Mouse (Mus musculus) CD4-positive, CD25-positive, alpha-beta regulatory T cell, adult 2 months (primary cell): ENCODE measurements at regions not wholly inside any gene's neighbourhood (a gene's known extent, or its start where the extent isn't known, plus 50 kb on each side); places are given as distances from the start of the nearest gene placed in this dataset.
A peak's percentile ranks its signal among the peaks of the same experiment; 100 is the strongest.

ENCODE experiments used
- DNase-seq: peaks from one replicate; pipeline ENCODE4 v3.0.0-alpha.2; 2012; ENCODE audit warnings: low read depth, low spot score

DNA sequence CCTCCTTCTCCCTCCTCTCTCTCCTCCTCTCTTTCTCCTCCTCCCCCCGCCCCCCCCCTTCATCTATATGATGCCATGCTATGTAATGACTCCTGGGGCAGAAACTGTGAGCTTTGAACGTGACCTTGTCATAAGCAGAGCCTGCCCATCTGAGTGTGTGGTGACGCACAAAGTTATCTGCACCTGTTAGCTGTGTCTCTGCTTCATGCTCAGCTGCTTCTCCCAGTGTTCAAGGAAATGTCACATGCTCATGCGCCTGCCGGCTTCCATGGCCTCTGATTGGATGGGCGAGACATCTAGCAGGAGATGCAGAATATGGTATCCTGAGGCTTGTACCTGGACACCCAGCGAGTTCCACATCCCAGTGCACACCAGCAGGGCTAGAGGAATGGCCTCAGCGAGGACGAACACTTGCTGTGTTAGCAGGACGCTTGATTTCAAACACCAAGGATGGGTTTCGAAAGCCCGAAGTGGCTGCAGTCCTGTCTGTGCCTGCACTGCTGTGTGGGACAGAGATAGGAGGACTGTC is 240.6 kb downstream of the 1500009L16Rik start:
- DNase-seq, result no peak

DNA sequence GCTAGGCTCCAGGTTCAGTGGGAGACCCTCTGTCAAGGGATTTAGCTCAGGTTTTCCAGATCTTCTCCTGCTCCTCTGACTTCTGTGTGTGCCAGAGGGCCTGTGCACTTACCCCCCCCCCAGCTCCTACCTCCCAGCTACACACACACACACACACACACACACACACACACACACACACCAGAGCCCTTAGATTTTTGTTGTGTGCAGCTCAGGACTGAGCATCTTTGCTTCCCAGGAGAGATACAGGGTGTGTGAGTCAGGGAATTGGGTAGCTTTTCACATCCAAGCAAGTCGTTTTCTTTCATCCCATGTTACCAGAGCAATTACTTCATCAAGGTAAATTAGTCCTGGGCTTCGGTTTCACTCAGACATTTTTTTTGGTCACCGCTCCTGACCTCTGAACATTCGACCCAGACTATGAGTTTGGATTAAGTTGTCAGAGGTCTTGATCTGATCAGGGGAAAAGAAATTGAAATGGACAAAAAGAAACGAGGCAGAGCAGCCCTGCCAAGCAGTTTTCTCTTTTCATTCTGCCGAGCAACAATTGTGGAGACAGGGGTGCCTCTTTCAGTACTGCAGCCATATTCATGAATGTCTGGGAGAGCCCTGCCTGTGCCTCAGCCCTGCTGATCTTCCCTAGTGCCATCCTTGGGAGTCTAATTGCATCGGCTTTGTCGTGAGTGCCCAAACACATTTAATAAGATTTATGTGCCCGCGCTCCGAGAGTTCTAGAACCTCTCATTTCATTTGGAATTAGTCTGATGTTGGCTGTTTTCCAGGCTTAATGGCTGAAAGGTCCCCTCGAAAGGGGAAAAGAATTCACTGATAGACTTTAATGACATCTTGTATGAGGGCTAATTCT is 241.3 kb downstream of the 1500009L16Rik start:
- DNase-seq, result no peak

DNA sequence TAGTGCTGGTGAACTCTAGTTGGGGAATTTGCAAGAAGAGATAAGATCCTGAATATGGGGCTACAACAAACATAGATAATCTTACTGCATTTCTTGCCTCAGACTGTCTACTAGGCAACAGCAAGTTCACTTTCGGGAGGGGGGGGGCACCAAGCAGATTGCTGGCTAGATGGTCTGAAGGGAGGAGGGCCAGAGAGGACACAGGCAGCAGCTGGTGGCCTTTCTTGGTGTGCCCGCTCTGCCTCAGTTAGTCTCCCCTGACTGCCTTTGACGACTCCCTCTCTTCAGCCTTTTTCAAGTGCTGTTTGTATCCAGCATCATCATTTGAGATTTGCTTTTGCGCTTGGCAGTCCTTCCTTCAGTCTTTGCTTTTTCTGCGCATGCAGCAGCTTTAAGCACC is 242.2 kb downstream of the 1500009L16Rik start:
- DNase-seq, result no peak

DNA sequence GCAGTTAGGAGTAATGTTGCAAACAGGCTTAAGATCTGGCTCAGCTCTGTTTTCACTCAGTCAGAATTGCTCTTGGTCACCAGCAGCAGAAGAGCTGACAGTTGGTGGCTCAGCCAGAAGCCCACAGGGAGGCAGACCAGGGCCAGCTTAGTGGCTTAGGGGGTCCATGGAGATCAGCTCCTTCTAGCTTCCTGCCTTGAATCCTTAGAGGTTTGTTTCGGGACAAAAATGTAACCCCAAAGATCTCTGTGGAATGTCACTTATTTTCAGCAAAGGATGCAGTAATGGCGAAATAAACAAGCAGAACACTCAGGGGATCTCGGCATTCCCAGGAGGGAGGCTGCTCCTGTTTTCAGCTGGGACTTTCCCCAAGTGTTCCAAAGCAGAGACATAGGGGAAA is 247.8 kb downstream of the 1500009L16Rik start:
- DNase-seq, result no peak

DNA sequence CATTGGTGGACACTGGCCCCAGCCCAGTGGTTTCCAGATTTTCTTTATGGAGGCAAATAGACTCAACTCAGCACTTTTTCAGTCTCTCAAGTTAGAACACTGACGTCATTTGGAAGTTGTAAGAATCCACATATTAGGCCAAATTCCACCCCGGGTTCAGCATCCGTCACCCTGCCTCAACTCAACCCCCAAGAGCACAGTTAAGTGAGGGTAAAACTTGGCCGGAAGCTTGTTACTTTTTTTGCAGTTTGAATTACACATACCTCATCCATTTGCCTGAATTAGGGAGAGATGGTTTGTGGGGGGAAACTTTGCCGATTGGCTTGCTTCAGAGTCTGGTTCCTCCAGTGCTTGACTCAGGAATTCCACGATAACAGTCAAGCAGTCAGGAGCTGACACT is 251.9 kb downstream of the 1500009L16Rik start:
- DNase-seq, result no peak

DNA sequence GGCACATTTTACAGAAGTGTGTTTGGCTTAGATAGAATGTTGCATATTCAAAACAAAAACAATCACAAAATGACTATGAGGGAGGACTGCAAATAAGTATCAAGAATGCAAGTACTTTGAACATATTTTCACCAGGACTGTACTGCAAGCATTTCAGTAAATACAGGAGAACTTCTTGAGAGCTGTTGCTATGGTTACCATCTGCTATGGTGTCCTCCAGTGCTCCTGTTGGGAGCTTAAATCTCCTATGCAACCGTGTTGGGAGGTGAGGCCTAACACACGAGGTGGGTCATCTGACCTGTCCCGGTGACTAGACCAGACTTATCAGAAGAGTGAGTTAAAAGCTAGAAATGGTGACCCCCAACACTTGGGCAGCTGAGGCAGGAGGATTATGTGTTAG is 253.9 kb downstream of the 1500009L16Rik start:
- DNase-seq, result no peak

DNA sequence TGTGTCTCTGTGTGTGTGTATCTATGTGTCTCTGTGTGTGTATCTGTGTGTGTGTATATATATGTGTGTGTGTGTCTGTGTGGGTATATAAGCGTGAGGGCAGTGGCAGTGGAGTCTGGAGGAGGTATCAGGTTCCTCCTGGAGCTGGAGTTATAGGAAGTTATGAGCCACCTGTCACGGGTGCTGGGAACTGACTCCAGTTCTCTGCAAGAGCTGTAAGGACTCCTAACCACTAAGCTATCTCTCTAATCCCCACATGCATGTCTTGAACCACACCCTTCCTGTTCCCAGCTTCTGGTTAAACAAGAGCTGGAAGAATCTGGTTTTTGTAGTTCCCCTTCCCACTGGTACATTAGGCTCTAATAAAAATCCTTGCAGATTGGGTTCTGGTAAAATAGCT is 257.3 kb downstream of the 1500009L16Rik start:
- no peak for DNase-seq

DNA sequence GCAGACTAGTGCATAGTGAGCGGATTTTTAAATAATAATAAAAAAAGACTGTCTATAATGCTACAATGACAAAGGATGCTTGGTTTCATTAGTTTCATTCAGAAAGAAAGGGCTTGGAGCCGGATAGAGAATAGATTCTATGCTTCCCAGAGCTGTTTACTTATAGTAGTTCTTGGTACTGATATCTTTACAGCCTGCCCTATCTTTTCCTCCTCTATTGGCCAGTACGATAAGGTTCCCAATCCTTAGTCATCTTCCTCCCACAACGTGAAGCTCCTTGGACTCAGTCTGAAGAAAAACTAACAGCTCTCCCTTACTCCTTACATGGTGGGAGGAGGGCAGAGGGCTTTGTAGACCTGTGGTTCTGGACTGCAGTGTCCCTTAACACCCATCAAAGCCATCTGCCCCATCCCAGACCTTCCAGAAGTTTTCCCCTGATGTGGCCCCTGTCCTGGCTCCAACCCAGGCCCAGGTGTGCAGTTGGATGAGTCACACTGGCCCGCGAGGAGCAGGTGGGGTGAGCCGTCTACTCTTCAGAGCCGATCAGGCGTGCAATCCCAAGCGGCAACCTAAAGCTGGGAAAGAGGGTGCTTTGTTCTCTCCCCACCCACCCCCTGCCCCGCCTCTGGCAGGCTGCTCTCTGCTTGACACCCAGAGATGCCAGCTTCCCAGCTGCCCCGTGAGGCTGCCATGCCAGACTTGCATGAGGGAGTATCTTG is 262.2 kb downstream of the 1500009L16Rik start:
- no peak for DNase-seq

DNA sequence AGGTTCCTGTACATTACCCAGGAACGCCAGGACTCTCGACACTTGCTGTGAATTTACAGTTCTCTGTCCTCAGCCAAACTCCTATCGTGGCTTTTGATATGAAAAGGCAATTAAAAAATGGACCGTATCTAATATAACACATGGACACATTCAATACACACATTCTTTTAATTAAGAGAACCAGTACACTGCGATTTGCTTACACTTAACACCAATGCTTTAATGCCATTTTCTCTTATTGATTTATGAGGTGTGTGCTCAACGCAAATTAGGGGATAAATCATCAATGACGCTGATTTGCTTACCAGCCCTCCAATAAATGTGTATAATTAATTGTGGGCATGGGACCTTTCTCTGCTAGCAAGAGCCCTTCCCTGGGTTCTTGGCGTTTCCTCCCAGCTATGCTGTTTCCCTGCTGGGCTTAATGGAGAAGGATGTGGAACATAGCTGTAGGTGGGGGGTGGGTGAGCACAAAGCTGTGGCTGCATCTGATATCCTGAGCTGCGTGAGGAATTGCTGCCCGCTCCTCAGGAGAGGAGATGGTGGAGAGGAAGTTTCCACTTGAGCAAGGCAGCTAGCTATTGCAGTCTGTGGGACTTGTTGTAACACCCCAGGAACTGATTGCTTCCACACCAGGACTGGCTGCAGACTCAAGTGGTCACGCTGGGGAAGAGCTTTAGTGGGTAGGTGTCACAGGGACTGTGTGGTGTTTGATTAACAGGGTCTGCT is 270.1 kb downstream of the 1500009L16Rik start:
- no peak for DNase-seq

DNA sequence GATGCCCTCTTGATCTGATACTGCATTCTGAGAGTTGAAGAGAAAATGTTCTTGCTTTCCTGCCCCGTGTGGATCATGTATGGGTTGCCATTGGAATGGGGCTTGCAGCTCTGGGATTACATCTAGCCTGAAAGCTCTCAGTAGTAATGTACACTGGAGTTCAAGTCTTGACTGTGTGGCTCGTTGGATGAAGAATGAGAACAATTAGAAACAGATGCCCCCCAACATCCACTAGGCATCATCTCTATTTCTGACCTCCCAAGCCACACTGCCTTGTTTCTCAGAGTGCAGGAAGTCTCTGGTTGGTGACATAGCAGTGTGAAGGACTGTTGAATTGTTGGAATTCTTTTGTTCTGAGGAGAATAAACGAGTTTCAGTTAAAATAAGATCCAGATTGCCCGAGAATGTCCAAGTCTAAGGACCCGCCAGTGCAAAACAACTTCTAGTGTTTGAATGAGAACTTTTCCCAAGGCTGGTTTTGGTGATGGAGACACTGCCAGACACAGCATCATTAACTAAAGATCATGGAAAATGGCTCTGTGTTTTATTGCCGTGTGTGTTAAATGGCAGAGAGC is 272.4 kb downstream of the 1500009L16Rik start:
- DNase-seq, result no peak

DNA sequence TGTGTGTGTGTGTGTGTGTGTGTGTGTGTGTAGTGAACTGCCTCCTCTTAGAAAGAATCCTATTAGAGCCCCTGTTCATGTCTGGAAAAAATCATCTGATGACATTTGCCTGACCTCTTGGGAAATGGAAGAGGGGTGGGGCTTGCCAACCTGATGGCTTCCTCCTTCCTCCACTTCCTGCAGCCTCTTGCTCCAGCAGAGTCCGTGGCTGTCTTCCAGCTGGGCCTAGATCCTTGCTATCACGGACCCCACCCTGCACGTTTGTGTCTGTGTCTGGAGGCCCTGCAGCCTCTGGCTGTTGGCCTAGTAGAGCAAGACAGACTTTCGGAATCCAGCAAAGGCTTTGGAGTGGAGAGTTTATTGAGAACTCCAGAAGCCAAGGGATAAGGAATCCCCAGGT is 273.2 kb downstream of the 1500009L16Rik start:
- no peak for DNase-seq

DNA sequence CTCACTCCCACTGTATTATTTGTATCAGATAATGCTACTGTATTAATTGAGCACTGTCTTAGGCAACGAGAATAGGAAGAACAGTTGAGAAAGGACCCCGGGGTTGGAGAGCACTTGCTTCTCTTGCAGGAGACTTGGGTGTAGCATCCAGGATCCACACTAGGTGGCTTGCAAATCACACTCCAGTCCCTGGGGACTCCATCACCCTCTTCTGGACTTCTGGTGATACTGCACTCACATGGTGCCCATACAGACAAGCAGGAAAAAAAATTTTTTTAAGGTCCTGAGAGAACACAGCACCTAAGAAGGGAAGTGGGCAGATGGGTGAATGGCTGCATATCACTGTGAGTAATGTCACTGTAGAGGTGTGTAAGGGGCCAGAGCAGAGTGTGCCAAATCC is 273.8 kb downstream of the 1500009L16Rik start:
- no peak for DNase-seq

DNA sequence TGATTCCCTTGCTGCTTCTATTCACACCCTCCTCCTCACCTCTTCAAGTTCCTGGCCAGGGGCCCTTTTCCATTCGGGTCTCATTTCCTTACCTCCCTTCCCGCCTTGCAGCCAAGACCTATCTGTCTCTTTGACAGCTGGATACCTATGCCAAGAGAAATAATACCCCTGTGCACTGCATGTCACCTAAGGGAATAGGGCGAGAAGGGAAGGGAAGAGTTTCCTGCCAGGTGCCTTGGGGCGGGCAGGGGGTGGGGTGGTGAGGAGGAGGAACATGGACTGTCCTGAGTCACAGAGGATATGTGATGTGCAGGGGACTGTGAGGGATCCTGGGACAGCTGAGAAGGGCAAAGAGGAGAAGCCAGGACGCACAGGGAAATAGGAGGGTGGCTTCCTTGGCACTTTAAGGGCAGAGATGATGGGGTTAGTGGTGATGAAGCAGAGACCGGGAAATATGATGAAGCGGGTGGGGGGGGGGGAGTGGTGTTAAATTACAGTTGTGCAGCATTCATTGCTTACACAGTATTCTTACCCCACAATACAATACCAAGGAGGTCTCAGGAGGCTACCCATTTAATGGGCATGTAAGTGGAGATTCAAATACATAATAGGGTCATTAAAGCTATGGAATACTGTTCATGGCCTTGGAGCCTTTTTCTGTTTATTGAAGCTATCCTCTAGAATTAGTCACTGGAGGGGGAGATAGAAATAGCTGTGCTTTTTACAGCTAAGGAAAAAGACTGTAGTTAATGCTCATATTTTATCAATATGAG is 278.0 kb downstream of the 1500009L16Rik start:
- DNase-seq, result no peak

DNA sequence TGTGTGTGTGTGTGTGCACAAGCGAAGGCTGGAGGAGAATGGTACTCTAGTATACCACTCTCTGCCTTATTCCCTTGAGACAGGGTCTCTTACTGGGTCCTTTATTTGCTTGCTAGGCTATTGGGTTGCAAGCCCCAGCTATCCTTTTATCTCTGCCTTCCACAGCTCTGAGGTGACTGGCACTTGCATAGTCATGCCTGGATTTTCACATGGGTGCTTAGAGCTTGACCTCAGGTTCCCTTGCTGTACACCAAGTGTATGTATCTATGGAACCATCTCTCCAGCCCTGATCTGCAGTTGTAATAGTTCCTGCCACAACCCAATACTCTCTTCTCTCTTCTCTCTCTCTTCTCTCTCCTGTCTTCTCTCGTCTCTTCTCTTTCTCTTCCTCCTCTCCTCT is 280.1 kb downstream of the 1500009L16Rik start:
- DNase-seq, result no peak

DNA sequence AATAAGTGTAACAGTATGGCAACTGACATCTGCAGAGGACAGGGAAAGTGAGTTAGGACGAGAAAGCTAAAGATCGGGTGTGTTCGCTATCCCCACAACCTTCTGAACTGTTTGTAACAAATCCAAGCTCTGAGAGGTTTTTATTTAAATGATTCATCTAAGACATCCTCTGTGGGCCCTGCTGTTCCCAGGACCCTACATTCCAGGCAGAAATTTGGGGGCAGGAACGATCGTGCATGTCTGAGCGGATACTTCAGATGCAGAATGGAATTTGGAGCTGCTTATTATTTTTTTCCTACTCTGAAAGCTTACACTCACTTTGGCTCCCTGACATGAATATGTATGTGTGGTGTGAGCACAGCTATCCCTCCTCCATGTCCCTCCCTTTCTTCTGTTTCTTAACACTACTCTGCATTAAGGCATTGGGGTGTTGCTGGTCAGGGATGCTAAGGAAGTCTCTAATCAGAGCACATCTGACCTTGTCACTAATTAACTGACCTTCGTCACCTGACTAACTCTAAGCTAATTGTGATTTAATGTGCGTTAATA is 281.0 kb downstream of the 1500009L16Rik start:
- DNase-seq, result no peak

DNA sequence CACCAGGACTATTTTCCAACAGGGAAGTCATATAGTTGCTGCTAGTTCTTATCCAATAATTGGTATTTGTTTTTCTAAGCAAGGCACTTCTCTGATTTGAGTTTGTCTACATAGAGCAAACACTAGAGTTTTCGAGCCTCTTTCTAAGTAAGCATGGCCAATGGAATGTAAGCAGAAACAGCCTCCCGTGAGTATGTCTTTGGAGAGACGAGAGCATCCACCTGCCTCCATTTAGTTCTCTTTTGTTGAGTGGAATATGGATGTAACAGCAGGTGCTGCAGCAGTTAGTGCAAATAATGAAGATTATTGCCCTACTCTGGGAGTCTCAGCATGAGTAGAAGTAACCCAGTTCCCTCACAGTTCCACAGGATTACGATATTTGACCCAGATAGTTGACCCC is 286.3 kb downstream of the 1500009L16Rik start:
- DNase-seq, result no peak

DNA sequence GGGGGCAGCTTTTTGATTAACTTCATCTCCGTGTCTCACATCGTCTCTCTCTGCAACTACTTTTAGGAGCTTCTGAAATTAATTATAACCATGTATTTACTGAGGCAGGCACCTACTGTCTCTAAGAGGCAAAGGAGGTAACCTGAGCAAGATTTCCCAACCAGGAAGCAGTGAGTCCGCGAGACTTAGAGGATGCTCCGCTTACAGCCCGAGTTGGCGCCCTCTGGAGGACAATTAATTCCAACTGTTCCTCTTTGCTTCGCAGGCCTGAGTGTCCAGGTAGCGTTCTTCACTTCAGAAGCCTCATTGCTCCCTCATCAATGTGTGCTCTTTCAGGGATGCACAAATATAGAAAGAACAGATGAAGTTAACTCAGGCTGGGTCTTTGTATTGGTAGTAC is 296.7 kb downstream of the 1500009L16Rik start:
- peak; percentile 41 for DNase-seq

DNA sequence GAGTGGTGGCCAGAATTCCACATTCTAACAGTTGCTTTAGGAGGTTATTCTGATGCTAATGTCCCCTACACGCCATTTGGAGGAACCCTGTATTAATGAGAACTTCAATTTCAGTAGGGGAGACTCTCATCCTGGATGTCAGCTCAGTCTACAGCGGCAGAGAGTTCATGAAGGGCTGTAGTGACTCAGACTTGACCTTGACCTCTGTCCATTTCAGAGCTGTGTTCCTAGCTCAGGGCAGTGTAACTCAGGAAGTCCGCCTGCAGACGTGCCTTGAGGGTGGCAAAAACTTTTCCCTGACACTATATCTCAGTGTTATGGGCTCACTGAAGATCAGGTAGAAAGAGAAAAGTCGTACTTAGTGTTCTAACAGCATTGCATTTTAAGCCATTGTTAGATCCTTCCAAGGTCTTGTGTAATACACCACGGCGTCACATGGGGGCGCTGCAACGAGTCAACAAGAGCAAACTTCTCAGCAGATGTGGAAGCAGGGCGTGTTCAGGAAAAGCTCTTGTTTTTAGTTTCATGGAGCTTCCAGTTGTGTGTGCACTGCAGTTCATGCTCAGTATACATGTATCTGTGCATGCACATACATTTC is 297.5 kb downstream of the 1500009L16Rik start:
- peak; percentile 13 for DNase-seq

DNA sequence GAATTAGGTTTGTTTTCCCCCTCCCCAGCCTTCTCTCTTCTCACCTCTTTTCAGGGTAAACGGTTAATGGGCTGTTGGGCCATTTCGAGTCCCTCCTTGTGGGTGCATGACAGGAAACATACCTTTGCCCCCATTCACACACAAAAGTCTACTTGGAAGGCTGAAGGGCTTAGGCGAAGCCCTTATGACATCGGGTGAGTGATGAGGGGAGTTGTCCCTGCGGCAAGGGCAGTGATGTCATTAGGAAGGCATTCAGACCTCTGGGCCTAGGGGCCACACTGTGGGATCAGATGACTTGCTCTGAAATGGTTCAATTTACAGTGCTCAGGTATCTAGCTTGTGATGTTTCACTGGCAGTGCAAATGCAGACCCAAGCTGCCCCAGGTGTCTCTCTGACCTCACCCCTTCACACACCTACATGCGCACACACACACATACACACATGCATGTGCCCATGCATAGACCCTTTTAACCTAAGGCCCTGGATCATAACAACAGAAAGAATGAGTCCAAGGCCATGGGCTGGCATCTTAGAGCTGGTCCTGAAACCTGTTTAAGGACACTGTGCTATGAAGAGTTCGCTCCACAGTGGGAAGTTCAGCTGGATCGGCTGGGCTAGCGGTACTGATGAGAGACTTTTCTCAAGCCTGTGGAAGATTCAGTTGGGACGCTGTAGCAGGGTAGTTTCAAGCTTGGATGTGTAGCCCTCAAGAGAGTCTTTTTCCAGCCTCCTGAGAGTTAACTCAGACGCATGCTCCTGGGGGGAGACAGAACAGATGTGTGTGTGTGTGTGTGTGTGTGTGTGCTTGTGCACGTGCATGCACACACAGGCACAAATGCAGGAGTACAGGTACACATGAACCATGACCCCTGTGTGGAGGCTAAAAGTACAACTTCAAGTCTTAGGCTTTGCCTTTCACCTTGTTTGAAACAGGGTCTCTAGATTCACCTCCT is 298.8 kb downstream of the 1500009L16Rik start:
- DNase-seq, result no peak
